Mouse (Mus musculus) CH12.LX (cell line): ENCODE measurements around the gene Frat2. TPM values are rescaled to one million over a fixed set of nuclear protein-coding genes. Genes with fewer than 3 reads are reported as not detected.

Source experiments
- DNase-seq: peaks from one replicate; pipeline ENCODE4 v3.0.0-alpha.2; 2013; ENCODE audit errors: extremely low read depth
- H3K27ac ChIP-seq: 2 replicates; pipeline ENCODE4 v1.5.1; 2012; ENCODE audit warnings: low read depth, mild to moderate bottlenecking, control low read depth, moderate library complexity; ENCODE audit not compliant: insufficient read depth
- H3K27me3 ChIP-seq: replicated peaks from 2 replicates; pipeline ENCODE3; 2012; ENCODE audit warnings: inconsistent platforms
- H3K36me3 ChIP-seq, 2 experiments: replicated peaks in 1 of 2; 2 replicates each; pipeline versions ENCODE3 to v1.6.1; 2012; ENCODE audit warnings: inconsistent platforms in 1 of 2, low read length in 1 of 2, mild to moderate bottlenecking in 1 of 2, mixed read lengths in 1 of 2, moderate library complexity in 1 of 2; ENCODE audit not compliant: control insufficient read depth in 1 of 2, insufficient read depth in 1 of 2
- H3K4me1 ChIP-seq, 2 experiments: 2 replicates each; pipeline ENCODE4 v1.6.1; 2012; ENCODE audit warnings: inconsistent platforms in 1 of 2, moderate library complexity in 1 of 2; ENCODE audit not compliant: insufficient read depth in 2 of 2, control insufficient read depth in 1 of 2
- H3K4me2 ChIP-seq: 2 replicates; pipeline ENCODE4 v1.6.1; 2012; ENCODE audit warnings: low read depth, mild to moderate bottlenecking, control low read depth; ENCODE audit not compliant: poor library complexity, insufficient read depth, severe bottlenecking
- H3K4me3 ChIP-seq, 3 experiments: fragments of 150-350 bp in 1 of 3; sonication (generic) in 1 of 3; replicated peaks in 1 of 3; 2 replicates each; pipeline versions ENCODE3 to v1.5.1; 2011 to 2012; ENCODE audit warnings: low read depth in 2 of 3, low read length in 2 of 3, mild to moderate bottlenecking in 2 of 3, moderate library complexity in 2 of 3, control low read depth in 1 of 3, improper control_type of control experiment in 1 of 3, inconsistent platforms in 1 of 3, mixed read lengths in 1 of 3; ENCODE audit not compliant: poor library complexity in 1 of 3
- H3K79me2 ChIP-seq: replicated peaks from 2 replicates; pipeline ENCODE4 v1.6.1; 2012; ENCODE audit warnings: mild to moderate bottlenecking, moderate library complexity; ENCODE audit not compliant: control insufficient read depth, poor library complexity, insufficient read depth, severe bottlenecking; ENCODE audit errors: extremely low read depth
- H3K9ac ChIP-seq: 2 replicates; pipeline ENCODE4 v1.6.1; 2012; ENCODE audit warnings: low read depth, mild to moderate bottlenecking, control low read depth, moderate library complexity; ENCODE audit not compliant: insufficient read depth
- H3K9me3 ChIP-seq: replicated peaks from 2 replicates; pipeline ENCODE3; 2012; ENCODE audit warnings: low read length, inconsistent platforms, mixed read lengths
- BHLHE40 ChIP-seq: IDR thresholded peaks from 2 replicates; pipeline ENCODE4 v1.6.1; 2011; ENCODE audit warnings: mild to moderate bottlenecking, low read depth, low read length, improper control_type of control experiment
- CHD2 ChIP-seq: IDR thresholded peaks from 2 replicates; pipeline ENCODE4 v1.6.1; 2011; ENCODE audit warnings: low read length, improper control_type of control experiment
- E2F4 ChIP-seq: IDR thresholded peaks from 2 replicates; pipeline ENCODE4 v1.6.1; 2011; ENCODE audit warnings: low read depth, low read length, improper control_type of control experiment; ENCODE audit not compliant: insufficient replicate concordance
- IRF4 ChIP-seq: IDR thresholded peaks from 2 replicates; pipeline ENCODE4 v1.6.1; 2014; ENCODE audit warnings: low read depth, mild to moderate bottlenecking, inconsistent platforms, low read length, improper control_type of control experiment
- JUND ChIP-seq: conservative IDR thresholded peaks from 2 replicates; pipeline ENCODE4 v1.6.1; 2011; ENCODE audit warnings: low read depth, low read length, improper control_type of control experiment
- KAT2A ChIP-seq: IDR thresholded peaks from 2 replicates; pipeline ENCODE4 v1.6.1; 2012; ENCODE audit warnings: low read length, improper control_type of control experiment, inconsistent platforms; ENCODE audit not compliant: insufficient replicate concordance
- MEF2A ChIP-seq: IDR thresholded peaks from 2 replicates; pipeline ENCODE4 v1.6.1; 2014; ENCODE audit warnings: low read depth, mild to moderate bottlenecking, inconsistent platforms, low read length, improper control_type of control experiment, borderline replicate concordance
- NELFE ChIP-seq: IDR thresholded peaks from 2 replicates; pipeline ENCODE4 v1.6.1; 2011; ENCODE audit warnings: low read depth, low read length, improper control_type of control experiment
- PAX5 ChIP-seq: IDR thresholded peaks from 2 replicates; pipeline ENCODE4 v1.6.1; 2012; ENCODE audit warnings: low read length, inconsistent platforms, mixed read lengths
- POLR2A ChIP-seq: IDR thresholded peaks from 2 replicates; pipeline ENCODE4 v1.6.1; 2011; ENCODE audit warnings: low read depth, mild to moderate bottlenecking, improper control_type of control experiment, low read length
- POLR2AphosphoS2 ChIP-seq: IDR thresholded peaks from 2 replicates; pipeline ENCODE4 v1.6.1; 2011; ENCODE audit warnings: low read depth, low read length, improper control_type of control experiment
- RAD21 ChIP-seq: IDR thresholded peaks from 2 replicates; pipeline ENCODE4 v1.6.1; 2011; ENCODE audit warnings: low read depth, mild to moderate bottlenecking, low read length, improper control_type of control experiment, moderate library complexity
- RCOR1 ChIP-seq: conservative IDR thresholded peaks from 2 replicates; pipeline ENCODE4 v1.6.1; 2012; ENCODE audit warnings: low read depth, mild to moderate bottlenecking, inconsistent platforms, low read length, improper control_type of control experiment
- SIN3A ChIP-seq: IDR thresholded peaks from 2 replicates; pipeline ENCODE4 v1.6.1; 2012; ENCODE audit warnings: low read length, improper control_type of control experiment, inconsistent platforms
- SMC3 ChIP-seq: IDR thresholded peaks from 2 replicates; pipeline ENCODE4 v1.6.1; 2011; ENCODE audit warnings: low read depth, low read length, improper control_type of control experiment
- TCF12 ChIP-seq: IDR thresholded peaks from 2 replicates; pipeline ENCODE4 v1.6.1; 2014; ENCODE audit warnings: low read depth, mild to moderate bottlenecking, inconsistent platforms, low read length, improper control_type of control experiment
- UBTF ChIP-seq: IDR thresholded peaks from 2 replicates; pipeline ENCODE4 v1.6.1; 2012; ENCODE audit warnings: low read depth, mild to moderate bottlenecking, inconsistent platforms, low read length, improper control_type of control experiment, moderate library complexity
- ZKSCAN1 ChIP-seq: IDR thresholded peaks from 2 replicates; pipeline ENCODE4 v1.6.1; 2012; ENCODE audit warnings: low read depth, inconsistent platforms, low read length, improper control_type of control experiment, borderline replicate concordance
- ZMIZ1 ChIP-seq: IDR thresholded peaks from 2 replicates; pipeline ENCODE4 v1.6.1; 2012; ENCODE audit warnings: low read depth, mild to moderate bottlenecking, inconsistent platforms, low read length, improper control_type of control experiment
- ZNF384 ChIP-seq: IDR thresholded peaks from 2 replicates; pipeline ENCODE4 v1.6.1; 2012; ENCODE audit warnings: low read depth, low read length, improper control_type of control experiment, inconsistent platforms
- dilution Hi-C: fragments of 300-500 bp; cut with MboI; formaldehyde crosslinking; loops from 2 replicates; pipeline ENCODE4 v1.14.3; 2020; ENCODE audit warnings: low sequenced_read_pairs; ENCODE audit not compliant: extremely low pct_unique_long_range_greater_than_20kb, extremely low pct_ligation_motif_present
- in situ Hi-C: fragments of 300-500 bp; cut with MboI; formaldehyde crosslinking; loops from 3 replicates; pipeline ENCODE4 v1.14.3; 2019; ENCODE audit warnings: low sequenced_read_pairs, low pct_ligation_motif_present, low pct_unique_long_range_greater_than_20kb, mixed read lengths
- polyA plus RNA-seq: library from polyadenylated mRNA; unstranded; fragments of >175 nt; gene quantifications from 2 replicates; pipeline ENCODE4 v1.2.1, GENCODE M21; 2012; ENCODE audit warnings: low read depth; ENCODE audit not compliant: insufficient read length
- total RNA-seq, 2 experiments: library from RNA; depleted of rRNA; stranded (reverse); fragments of 300-350 nt in 1 of 2; fragments of >200 nt in 1 of 2; gene quantifications; 2 replicates each; pipeline ENCODE4 v1.2.3; 2012 to 2014

The Frat2 gene
- total and polyA plus RNA-seq, 3 experiments = 0.55 to 1.3 (median 1.0) TPM

DNA sequence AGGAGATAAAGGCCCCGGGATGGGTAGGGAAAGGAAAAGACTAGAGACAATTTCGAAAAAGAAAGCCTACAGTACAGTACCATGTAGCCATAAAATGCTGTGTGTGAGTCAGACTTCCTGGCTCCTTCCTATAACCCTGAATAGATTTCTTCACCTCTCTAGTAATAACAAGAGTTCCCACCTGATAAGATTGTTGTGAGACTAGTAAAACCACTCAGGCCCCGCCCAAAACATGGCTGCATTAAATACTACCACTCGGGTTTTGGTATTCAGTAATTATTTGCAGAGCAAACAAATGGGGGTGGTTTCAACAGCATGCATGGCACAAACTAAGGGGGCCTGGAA, 10.0 kb downstream of the Frat2 start:
- no peaks in the 10 kb centered on the region for H3K79me2 ChIP-seq
- peaks cover 2 to 7% of the 10 kb centered on the region in 2 experiments; a peak in 1 of 4 replicates for H3K4me1 ChIP-seq
- H3K36me3 ChIP-seq = no peaks in the 10 kb centered on the region
- dilution Hi-C loops = no loop called here
- H3K9ac ChIP-seq = no peak overlapping the region
- no peak overlapping the region for H3K4me3 ChIP-seq
- TF ChIP-seq BHLHE40 = no peak
- TF ChIP-seq UBTF = no peak
- no peak for TF ChIP-seq POLR2AphosphoS2
- TF ChIP-seq, all 38 proteins: peak for 0
- H3K9me3 ChIP-seq = no peaks in the 10 kb centered on the region
- H3K27ac ChIP-seq = no peak overlapping the region
- no peak for DNase-seq
- peaks cover 51% of the 10 kb centered on the region for H3K27me3 ChIP-seq
- H3K4me2 ChIP-seq = no peak overlapping the region
- in situ Hi-C loops = no loop called here

DNA sequence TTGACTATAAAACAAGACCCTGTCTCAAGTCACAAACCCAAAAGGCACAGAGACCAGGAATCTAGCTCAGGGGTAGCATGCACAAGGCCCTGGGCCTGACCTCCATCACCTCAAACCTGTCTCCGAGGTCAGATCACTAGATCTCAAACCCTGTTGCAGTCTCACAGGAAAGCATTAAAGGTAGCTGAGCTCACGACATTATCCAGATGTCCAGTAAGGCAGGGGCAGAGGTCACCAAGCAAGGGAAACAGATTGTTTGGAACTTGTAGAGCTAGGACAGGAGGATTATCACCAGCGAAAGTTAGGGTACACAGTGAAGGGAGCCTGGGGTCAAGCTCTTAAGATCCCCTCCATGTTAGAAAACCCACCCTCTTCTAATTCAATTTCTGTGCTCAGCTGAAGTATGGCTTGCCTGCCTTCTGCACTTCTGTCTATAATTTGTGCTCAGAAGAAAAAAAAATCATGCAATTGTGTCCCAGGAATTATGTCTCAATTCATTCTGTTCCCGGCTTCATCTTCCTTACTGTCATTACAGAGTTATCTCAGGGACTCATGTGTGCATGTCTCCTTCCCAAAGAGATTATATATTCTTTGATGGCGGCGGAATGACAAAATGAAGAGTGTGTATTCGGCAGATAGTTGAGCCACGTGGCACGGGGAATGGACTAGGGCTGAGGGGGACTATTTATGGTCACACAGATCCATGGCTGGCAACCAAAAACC, 10.6 kb downstream of the Frat2 start:
- Histone ChIP-seq H3K9me3 (no peaks in the 10 kb centered on the region), H3K27me3 (peaks cover 57% of the 10 kb centered on the region), H3K4me3 (no peak overlapping the region), H3K36me3 (no peaks in the 10 kb centered on the region), H3K27ac (no peak overlapping the region), H3K79me2 (no peaks in the 10 kb centered on the region), H3K4me1 (peaks cover 2 to 5% of the 10 kb centered on the region in 2 experiments; a peak in 1 of 4 replicates), H3K4me2 (no peak overlapping the region), H3K9ac (no peak overlapping the region)
- dilution Hi-C loops = no loop called here
- no peak for DNase-seq
- in situ Hi-C loops = no loop called here
- TF ChIP-seq IRF4 (no peak), PAX5 (no peak), ZMIZ1 (no peak), ZKSCAN1 (no peak), NELFE (no peak), MEF2A (no peak), RAD21 (no peak), ZNF384 (no peak), UBTF (no peak), CHD2 (no peak), POLR2A (no peak), SIN3A (no peak), POLR2AphosphoS2 (no peak), SMC3 (no peak), E2F4 (no peak), JUND (no peak), KAT2A (no peak), TCF12 (no peak), RCOR1 (no peak)
